Mouse (Mus musculus): ENCODE results near the gene Eif3m.

Eif3m gene

GRCm38 (mm10) chr2:105016192-105016966 is 501 bp downstream of the Eif3m start:
- no peak for DNase-seq

GRCm38 (mm10) chr2:105007236-105007635 is 9.6 kb downstream of the Eif3m start:
- no peak for DNase-seq

- no peak for DNase-seq
Observed at GRCm38 (mm10) chr2:104996201-104996600, 20.7 kb downstream of the Eif3m start.

GRCm38 (mm10) chr2:104994436-104994835 is 22.4 kb downstream of the Eif3m start:
- DNase-seq = no peak

- no peak for DNase-seq
Observed at GRCm38 (mm10) chr2:104988974-104989373, 27.9 kb downstream of the Eif3m start.

- no peak for DNase-seq
Observed at GRCm38 (mm10) chr2:104985796-104986195, 31.1 kb downstream of the Eif3m start.

GRCm38 (mm10) chr2:104981712-104982111 is 35.2 kb downstream of the Eif3m start:
- DNase-seq = no peak

- DNase-seq = no peak
Observed at GRCm38 (mm10) chr2:104964492-104964891, 52.4 kb downstream of the Eif3m start.

Data from kidney, postnatal 14 days (tissue).